Mouse (Mus musculus) heart, embryonic 14.5 days (tissue): ENCODE measurements at regions not wholly inside any gene's neighbourhood (a gene's known extent, or its start where the extent isn't known, plus 50 kb on each side); places are given as distances from the start of the nearest gene placed in this dataset.

ENCODE experiments used
- ATAC-seq: fragments of 200-750 bp; cut with Nextera tagmentation; 2 replicates; pipeline ENCODE4 v1.8.0; 2017; ENCODE audit warnings: low read depth, moderate TSS enrichment; ENCODE audit not compliant: insufficient number of reproducible peaks, insufficient read depth, low FRiP score
- H3K27ac ChIP-seq, 2 experiments: fragments of 200-500 bp in 1 of 2; fragments of 300-500 bp in 1 of 2; sonication (generic) in 1 of 2; replicated peaks in 1 of 2; 2 replicates each; pipeline ENCODE4 v1.5.1; 2012 to 2014; ENCODE audit warnings: low read depth in 2 of 2, low read length in 2 of 2, control low read depth in 1 of 2, mild to moderate bottlenecking in 1 of 2, mixed read lengths in 1 of 2; ENCODE audit not compliant: control insufficient read depth in 1 of 2, insufficient read depth in 1 of 2
- H3K27me3 ChIP-seq: fragments of 300-500 bp; sonication (generic); 2 replicates; pipeline ENCODE4 v1.6.1; 2014; ENCODE audit warnings: mild to moderate bottlenecking, low read length, control low read depth; ENCODE audit not compliant: control insufficient read depth, insufficient read depth
- H3K36me3 ChIP-seq: fragments of 300-500 bp; sonication (generic); 2 replicates; pipeline ENCODE4 v1.6.1; 2014; ENCODE audit warnings: mild to moderate bottlenecking, control low read depth, low read length, mixed read lengths; ENCODE audit not compliant: control insufficient read depth, insufficient read depth
- H3K4me1 ChIP-seq, 2 experiments: fragments of 200-500 bp in 1 of 2; fragments of 300-500 bp in 1 of 2; sonication (generic) in 1 of 2; 2 replicates each; pipeline ENCODE4 v1.6.1; 2012 to 2014; ENCODE audit warnings: low read length in 2 of 2, control low read depth in 1 of 2, mixed read lengths in 1 of 2; ENCODE audit not compliant: control insufficient read depth in 2 of 2, insufficient read depth in 2 of 2
- H3K4me2 ChIP-seq: fragments of 300-500 bp; sonication (generic); 2 replicates; pipeline ENCODE4 v1.6.1; 2014; ENCODE audit warnings: mild to moderate bottlenecking, low read length
- H3K4me3 ChIP-seq, 2 experiments: fragments of 200-500 bp in 1 of 2; fragments of 300-500 bp in 1 of 2; sonication (generic) in 1 of 2; 2 replicates each; pipeline ENCODE4 v1.5.1; 2012 to 2014; ENCODE audit warnings: low read length in 2 of 2, mild to moderate bottlenecking in 2 of 2, control low read depth in 1 of 2, low read depth in 1 of 2, moderate library complexity in 1 of 2; ENCODE audit not compliant: control insufficient read depth in 1 of 2, insufficient read depth in 1 of 2
- H3K9ac ChIP-seq: fragments of 300-500 bp; sonication (generic); 2 replicates; pipeline ENCODE4 v1.6.1; 2014; ENCODE audit warnings: mild to moderate bottlenecking, low read length
- H3K9me3 ChIP-seq: fragments of 300-500 bp; sonication (generic); 2 replicates; pipeline ENCODE4 v1.6.1; 2016; ENCODE audit warnings: low read length, control low read depth; ENCODE audit not compliant: control insufficient read depth
- WGBS: fragments of 180-500 bp; shearing (Covaris S2); extraction: QIAGEN DNeasy Blood & Tissue Kit; methylation state at CpG from one replicate; pipeline ENCODE4 v1.1.7; 2014; 5-methylcytosine and 5-hydroxymethylcytosine counted together

- H3K27ac ChIP-seq = no peak overlapping the region
- peaks cover 17 to 54% of the 10 kb centered on the region in 2 experiments for H3K4me1 ChIP-seq
Observed at GRCm38 (mm10) chr17:3248875-3249274, 77.5 kb upstream of the Tiam2 start.

GRCm38 (mm10) chr17:3249320-3249719, 77.1 kb upstream of the Tiam2 start:
- H3K27me3 ChIP-seq = no peaks in the 10 kb centered on the region
- H3K4me3 ChIP-seq = no peak overlapping the region
- 66% methylated on average over 7 of the region's 7 CpGs for WGBS
- H3K27ac ChIP-seq = no peak overlapping the region
- H3K4me1 ChIP-seq = peaks cover 17 to 52% of the 10 kb centered on the region in 2 experiments
- H3K9ac ChIP-seq = no peak overlapping the region
- no peaks in the 10 kb centered on the region for H3K9me3 ChIP-seq
- H3K36me3 ChIP-seq = no peaks in the 10 kb centered on the region
- ATAC-seq = no peak
- H3K4me2 ChIP-seq = no peak overlapping the region

More at GRCm38 (mm10) chr17:3248875-3249274, 77.5 kb upstream of the Tiam2 start:
- Histone ChIP-seq H3K9ac (no peak overlapping the region), H3K4me2 (no peak overlapping the region), H3K4me3 (no peak overlapping the region), H3K36me3 (no peaks in the 10 kb centered on the region), H3K27me3 (no peaks in the 10 kb centered on the region), H3K9me3 (no peaks in the 10 kb centered on the region)
- ATAC-seq = no peak
- WGBS = 50% methylated on average over 6 of the region's 6 CpGs

DNA sequence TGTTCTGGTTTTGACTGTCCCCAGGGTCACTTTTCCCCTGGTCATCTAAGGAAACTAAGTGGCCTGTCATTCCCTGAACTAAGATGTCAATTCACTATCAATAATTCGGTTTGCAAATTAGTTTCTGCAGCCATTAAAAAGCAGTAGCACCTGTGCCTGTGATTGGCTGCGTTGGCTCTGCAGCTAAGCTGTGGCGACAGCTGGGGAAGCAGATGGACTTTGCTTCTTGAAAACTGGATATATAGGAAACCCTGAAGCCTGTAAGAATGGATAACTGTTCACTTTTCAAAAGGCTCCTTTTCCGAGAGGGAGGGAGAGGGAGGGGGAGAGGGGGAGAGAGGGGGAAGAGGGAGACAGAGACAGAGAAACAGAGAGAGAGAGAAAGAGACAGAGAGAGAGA, 75.2 kb upstream of the Tiam2 start:
- 91% methylated on average over 4 of the region's 4 CpGs for WGBS
- ATAC-seq = no peak

DNA sequence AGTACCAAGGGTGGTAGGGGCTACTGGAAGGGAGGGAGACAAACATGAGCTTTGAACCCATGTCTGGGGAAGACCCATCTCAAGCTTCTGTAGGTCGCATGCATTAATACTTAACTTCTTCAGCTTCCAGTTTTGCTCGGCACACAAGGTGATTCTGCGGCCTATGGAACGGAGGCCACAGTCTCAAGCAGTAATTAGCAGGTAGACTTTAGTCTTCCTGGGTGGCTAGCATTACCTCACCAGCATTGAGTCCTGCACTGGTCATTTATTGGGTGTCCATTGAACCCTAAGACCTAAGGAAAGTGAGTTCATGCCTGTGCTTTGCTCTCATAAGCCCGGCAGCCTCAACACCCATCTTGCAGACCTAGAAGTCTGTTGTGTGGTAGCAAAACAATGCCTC, 74.4 kb upstream of the Tiam2 start:
- no peak overlapping the region for H3K4me2 ChIP-seq
- peaks cover 5 to 25% of the 10 kb centered on the region in 2 experiments for H3K4me1 ChIP-seq
- no peaks in the 10 kb centered on the region for H3K27me3 ChIP-seq
- no peak overlapping the region for H3K9ac ChIP-seq
- H3K9me3 ChIP-seq = no peaks in the 10 kb centered on the region
- WGBS = 93% methylated on average over 5 of the region's 5 CpGs
- ATAC-seq = no peak
- H3K27ac ChIP-seq = no peak overlapping the region
- H3K4me3 ChIP-seq = no peak overlapping the region
- H3K36me3 ChIP-seq = no peaks in the 10 kb centered on the region

More for the DNA sequence above, 75.2 kb upstream of the Tiam2 start:
- Histone ChIP-seq H3K4me2 (no peak overlapping the region), H3K36me3 (no peaks in the 10 kb centered on the region), H3K4me3 (no peak overlapping the region), H3K9me3 (no peaks in the 10 kb centered on the region), H3K27ac (no peak overlapping the region), H3K9ac (no peak overlapping the region), H3K27me3 (no peaks in the 10 kb centered on the region), H3K4me1 (peaks cover 12 to 33% of the 10 kb centered on the region in 2 experiments)

GRCm38 (mm10) chr17:3253508-3254176, 72.7 kb upstream of the Tiam2 start:
- H3K4me2 ChIP-seq = no peak overlapping the region
- H3K27me3 ChIP-seq = no peaks in the 10 kb centered on the region
- peaks cover 4 to 16% of the 10 kb centered on the region in 2 experiments for H3K4me1 ChIP-seq
- peaks cover 6% of the 10 kb centered on the region; the same call in 1 of the 2 replicates for H3K36me3 ChIP-seq
- H3K4me3 ChIP-seq = no peak overlapping the region
- no peaks in the 10 kb centered on the region for H3K9me3 ChIP-seq
- H3K27ac ChIP-seq = no peak overlapping the region
- H3K9ac ChIP-seq = no peak overlapping the region
- 86% methylated on average over 10 of the region's 10 CpGs for WGBS
- ATAC-seq = no peak

DNA sequence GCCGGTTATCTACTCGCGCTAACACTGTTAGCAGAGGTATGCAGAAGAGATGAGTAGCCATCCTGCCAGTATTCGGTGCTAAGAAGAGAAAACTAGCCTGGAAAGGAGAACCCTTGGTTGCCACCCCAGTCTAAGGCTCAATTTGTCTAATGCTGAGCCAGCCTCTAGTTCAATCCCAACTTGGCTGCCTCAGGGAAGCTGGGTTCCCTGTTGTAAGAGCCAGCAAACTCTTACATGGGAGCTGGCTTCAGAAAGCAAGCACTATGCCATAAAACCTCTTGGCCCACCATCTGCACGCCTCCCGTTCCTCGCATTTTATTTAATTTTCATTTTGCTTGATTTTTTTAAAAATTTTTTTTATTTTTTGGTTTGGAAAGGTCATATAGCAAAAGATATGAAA, 69.6 kb upstream of the Tiam2 start:
- Histone ChIP-seq H3K4me3 (no peak overlapping the region), H3K9ac (no peak overlapping the region), H3K27me3 (no peaks in the 10 kb centered on the region), H3K36me3 (peaks cover 6% of the 10 kb centered on the region), H3K27ac (no peak overlapping the region), H3K4me1 (peaks cover 2 to 9% of the 10 kb centered on the region in 2 experiments; a peak in 1 of 4 replicates), H3K9me3 (no peaks in the 10 kb centered on the region), H3K4me2 (no peak overlapping the region)
- no peak for ATAC-seq
- 87% methylated on average over 7 of the region's 7 CpGs for WGBS

DNA sequence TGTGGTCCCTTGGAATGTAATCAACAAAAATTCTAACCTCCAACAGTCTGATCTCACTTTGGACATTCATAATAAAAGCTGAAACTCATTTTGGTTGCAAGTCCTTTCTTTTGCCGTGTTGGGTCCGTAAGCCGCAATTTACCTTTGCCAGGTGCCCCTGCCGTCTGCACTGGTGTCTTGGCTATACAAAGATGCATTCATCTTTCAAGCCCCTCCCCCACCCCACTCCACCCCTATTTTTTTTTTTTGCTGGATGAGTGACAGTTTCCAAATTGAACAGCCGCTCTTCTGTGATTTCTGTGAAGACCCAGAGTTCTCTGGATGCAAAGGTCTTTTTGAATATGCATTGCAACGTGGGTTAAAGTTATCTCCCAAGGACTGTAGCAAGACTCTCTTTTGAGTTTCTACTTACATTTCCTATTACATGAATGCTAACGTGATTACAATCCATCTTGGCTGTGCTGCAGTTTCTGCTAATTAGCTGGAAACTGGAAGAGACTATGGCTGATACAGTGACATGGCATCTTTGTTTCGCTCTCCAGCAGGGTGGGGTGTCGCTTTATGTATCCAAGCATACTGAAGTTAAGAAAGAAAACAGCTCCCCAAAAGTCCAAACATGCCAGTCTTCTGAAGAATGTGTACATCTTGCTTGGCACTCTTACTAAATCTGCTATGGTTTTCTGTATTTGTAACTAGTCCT, 67.4 kb upstream of the Tiam2 start:
- peaks cover 0 to 2% of the 10 kb centered on the region in 2 experiments; a peak in 1 of 4 replicates for H3K4me1 ChIP-seq
- no peaks in the 10 kb centered on the region for H3K9me3 ChIP-seq
- ATAC-seq = no peak
- 87% methylated on average over 9 of the region's 9 CpGs for WGBS
- H3K27me3 ChIP-seq = no peaks in the 10 kb centered on the region
- no peak overlapping the region for H3K9ac ChIP-seq
- H3K4me2 ChIP-seq = no peak overlapping the region
- peaks cover 6% of the 10 kb centered on the region for H3K36me3 ChIP-seq
- H3K27ac ChIP-seq = no peak overlapping the region
- no peak overlapping the region for H3K4me3 ChIP-seq
